Mouse (Mus musculus) kidney, embryonic 15.5 days (tissue): Measurements from ENCODE around the gene Plppr2. TPM values are rescaled to one million over a fixed set of nuclear protein-coding genes. Genes with fewer than 3 reads are reported as not detected.
A peak's percentile ranks its signal among the peaks of the same experiment; 100 is the strongest.

ENCODE experiments used
- ATAC-seq: fragments of 200-750 bp; cut with Nextera tagmentation; replicated peaks from 2 replicates; pipeline ENCODE4 v1.8.0; 2017; ENCODE audit warnings: moderate TSS enrichment; ENCODE audit not compliant: low FRiP score
- H3K27ac ChIP-seq: fragments of 300-500 bp; sonication (generic); 2 replicates; pipeline ENCODE4 v1.5.1; 2015; ENCODE audit warnings: mild to moderate bottlenecking, inconsistent platforms
- H3K27me3 ChIP-seq: fragments of 300-500 bp; sonication (generic); 2 replicates; pipeline ENCODE4 v1.6.1; 2015; ENCODE audit warnings: inconsistent platforms
- H3K36me3 ChIP-seq: fragments of 300-500 bp; sonication (generic); 2 replicates; pipeline ENCODE4 v1.6.1; 2015; ENCODE audit warnings: inconsistent platforms
- H3K4me1 ChIP-seq: fragments of 300-500 bp; sonication (generic); 2 replicates; pipeline ENCODE4 v1.6.1; 2015; ENCODE audit warnings: inconsistent platforms
- H3K4me2 ChIP-seq: fragments of 300-500 bp; sonication (generic); 2 replicates; pipeline ENCODE4 v1.6.1; 2015; ENCODE audit warnings: moderate library complexity, mild to moderate bottlenecking, inconsistent platforms
- H3K4me3 ChIP-seq: fragments of 300-500 bp; sonication (generic); replicated peaks from 2 replicates; pipeline ENCODE4 v1.5.1; 2015; ENCODE audit warnings: mild to moderate bottlenecking, inconsistent platforms
- H3K9ac ChIP-seq: fragments of 300-500 bp; sonication (generic); 2 replicates; pipeline ENCODE4 v1.6.1; 2015; ENCODE audit warnings: mild to moderate bottlenecking, inconsistent platforms
- H3K9me3 ChIP-seq: fragments of 300-500 bp; sonication (generic); replicated peaks from 2 replicates; pipeline ENCODE4 v1.6.1; 2016; ENCODE audit warnings: inconsistent platforms
- WGBS: fragments of 180-500 bp; shearing (Covaris S2); methylation state at CpG from one replicate; pipeline ENCODE4 v1.1.7; 2015; ENCODE audit warnings: mixed read lengths; 5-methylcytosine and 5-hydroxymethylcytosine counted together
- polyA plus RNA-seq: library from polyadenylated mRNA; unstranded; fragments of >200 nt; fragmentation: Nextera tagmentation; extraction: Ambion mirVana; gene quantifications from 2 replicates; pipeline ENCODE4 v1.2.1, GENCODE M21; 2015

Gene Plppr2
- polyA plus RNA-seq = 7.9 and 11.3 TPM in 2 replicates

DNA sequence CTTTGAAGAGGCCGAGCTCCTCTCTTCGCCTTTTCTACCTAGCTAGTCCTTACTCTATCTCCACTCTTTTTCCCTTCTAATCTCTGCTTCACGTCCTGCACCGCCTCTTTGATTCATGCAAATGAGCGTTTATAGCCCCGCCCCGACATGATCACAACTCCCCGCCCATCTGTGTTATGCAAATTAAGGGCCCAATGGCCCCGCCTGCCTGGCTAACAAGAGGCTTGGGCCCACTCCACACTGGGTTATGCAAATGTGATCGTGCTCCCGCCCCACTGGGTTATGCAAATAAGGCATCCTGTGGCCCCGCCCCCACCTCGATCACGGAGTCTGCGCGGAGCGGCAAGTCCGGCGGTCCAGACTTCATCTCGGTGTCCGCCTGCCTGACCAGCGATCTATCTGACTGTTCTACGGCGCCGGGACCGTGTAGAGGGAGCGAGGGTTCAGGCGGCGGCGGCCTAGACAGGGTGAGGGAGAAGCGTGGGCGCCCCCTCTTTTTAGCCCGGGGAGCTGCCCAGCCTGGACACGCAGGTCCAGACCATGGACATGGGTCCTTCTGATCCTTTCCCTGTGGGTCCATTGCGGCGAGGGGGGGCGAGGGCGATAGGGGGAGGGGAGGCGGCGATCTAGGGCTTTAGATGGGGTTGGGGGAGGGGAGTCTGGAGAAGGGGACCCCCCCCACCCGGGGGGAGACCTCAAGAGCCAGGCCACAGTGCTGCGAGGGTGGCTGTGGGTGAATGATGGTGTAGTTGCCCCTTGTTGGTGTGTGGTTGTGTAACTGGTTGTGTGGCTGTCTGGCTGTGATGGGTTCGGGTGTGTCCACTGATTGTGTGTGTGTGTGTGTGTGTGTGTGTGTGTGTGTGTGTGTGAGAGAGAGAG, at the start of gene Plppr2:
Plppr2 (plus strand) TSS at position 342 of the 879 bp plus-strand sequence.
- Histone ChIP-seq H3K9me3 (no peaks in the 10 kb centered on the region), H3K4me1 (peaks cover 22% of the 10 kb centered on the region), H3K9ac (peak within 1 kb of the TSS; percentile 61), H3K4me3 (peak within 1 kb of the TSS; percentile 64), H3K27me3 (no peaks in the 10 kb centered on the region), H3K4me2 (peak within 1 kb of the TSS; percentile 92), H3K27ac (0 out of 2 replicates have a peak within 1 kb of the TSS, but pooled peaks have one; percentile 24), H3K36me3 (no peaks in the 10 kb centered on the region)
- 2% methylated on average over 39 of the region's 43 CpGs for WGBS
- ATAC-seq = peak; percentile 97

DNA sequence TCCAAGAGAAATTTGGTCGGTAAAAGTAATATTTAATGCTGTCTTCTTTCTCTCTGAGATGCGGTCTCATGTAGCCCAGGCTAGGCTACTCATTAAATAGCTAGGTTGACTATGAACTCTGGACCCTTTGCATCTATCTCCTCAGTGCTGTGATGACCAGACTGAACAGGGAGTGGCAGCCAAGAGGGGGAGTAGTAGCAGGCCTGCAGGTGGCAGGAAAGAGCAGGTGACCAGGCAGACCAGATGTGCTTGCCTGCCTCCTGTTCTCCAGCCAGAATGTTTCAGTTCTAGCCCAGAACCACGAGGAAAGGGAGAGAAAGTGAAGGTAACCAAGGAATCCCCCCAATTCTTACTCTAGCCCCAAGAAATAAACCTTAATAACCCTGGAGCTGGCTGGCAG, 47.6 kb upstream of the Plppr2 start:
- no peaks in the 10 kb centered on the region for H3K36me3 ChIP-seq
- H3K4me1 ChIP-seq = no peaks in the 10 kb centered on the region
- no peaks in the 10 kb centered on the region for H3K27me3 ChIP-seq
- H3K9ac ChIP-seq = no peak overlapping the region
- H3K4me3 ChIP-seq = no peak overlapping the region
- H3K4me2 ChIP-seq = no peak overlapping the region
- no peaks in the 10 kb centered on the region for H3K9me3 ChIP-seq
- ATAC-seq = no peak
- WGBS = 62% methylated on average over 3 of the region's 3 CpGs
- H3K27ac ChIP-seq = no peak overlapping the region

DNA sequence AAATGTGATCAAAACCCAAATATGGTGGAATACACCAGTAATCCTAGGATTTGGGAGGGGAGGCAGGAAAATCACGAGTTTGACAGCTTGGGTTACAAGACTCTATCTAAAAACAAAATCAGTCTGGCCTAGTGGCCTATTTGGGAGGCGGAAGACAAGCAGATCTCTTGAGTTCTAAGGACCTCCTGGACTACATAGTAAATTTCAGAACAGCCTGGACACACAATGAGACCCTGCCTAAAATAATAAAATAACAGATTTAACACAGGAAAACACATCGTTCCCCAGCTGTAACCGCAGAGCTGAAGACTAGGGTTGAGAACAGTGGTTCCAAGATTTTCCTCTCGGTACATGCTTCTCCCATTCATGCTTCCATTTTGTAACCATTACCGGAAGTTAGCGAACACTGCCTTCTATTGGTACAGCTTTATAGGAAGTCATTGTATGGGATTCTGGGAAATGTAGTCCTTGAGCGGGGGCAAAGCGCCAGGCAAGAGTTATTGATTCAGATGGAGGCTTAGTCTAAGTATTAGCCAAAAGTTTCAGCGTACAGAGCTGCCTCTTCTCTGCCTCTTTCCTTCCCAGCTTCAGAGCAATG, 35.5 kb upstream of the Plppr2 start:
- H3K4me3 ChIP-seq = peak overlapping the region; percentile 44
- H3K4me1 ChIP-seq = peaks cover 4% of the 10 kb centered on the region; the same call in 1 of the 2 replicates
- no peaks in the 10 kb centered on the region for H3K9me3 ChIP-seq
- peak; percentile 77 for ATAC-seq
- H3K27ac ChIP-seq = no peak overlapping the region
- no peak overlapping the region for H3K9ac ChIP-seq
- H3K36me3 ChIP-seq = no peaks in the 10 kb centered on the region
- H3K4me2 ChIP-seq = peak overlapping the region; percentile 61
- peaks cover 16% of the 10 kb centered on the region for H3K27me3 ChIP-seq
- 13% methylated on average over 10 of the region's 10 CpGs for WGBS

DNA sequence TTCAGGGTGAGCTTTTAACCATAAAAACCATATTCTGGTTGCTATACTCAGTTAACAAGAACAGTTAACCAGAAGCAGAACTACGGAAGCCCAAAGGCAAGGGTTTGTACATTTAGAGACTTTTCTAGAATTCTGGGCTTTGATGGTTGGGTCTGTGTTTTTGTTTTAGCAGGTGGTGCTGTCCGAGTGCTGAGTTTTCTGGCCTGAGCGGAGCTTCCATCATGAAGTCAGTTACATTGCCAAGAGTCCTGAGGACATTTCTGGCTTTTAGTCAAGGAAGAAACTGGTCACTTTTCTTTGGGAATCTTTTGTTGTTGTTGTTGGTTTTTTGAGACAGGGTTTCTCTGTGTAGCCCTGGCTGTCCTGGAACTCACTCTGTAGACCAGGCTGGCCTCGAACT, 32.8 kb upstream of the Plppr2 start:
- WGBS = 85% methylated on average over 4 of the region's 4 CpGs
- Histone ChIP-seq H3K27me3 (peaks cover 10% of the 10 kb centered on the region), H3K36me3 (no peaks in the 10 kb centered on the region), H3K9ac (no peak overlapping the region), H3K4me1 (peaks cover 4% of the 10 kb centered on the region; the same call in 1 of the 2 replicates), H3K4me2 (no peak overlapping the region), H3K4me3 (no peak overlapping the region), H3K27ac (no peak overlapping the region), H3K9me3 (no peaks in the 10 kb centered on the region)
- ATAC-seq = no peak

DNA sequence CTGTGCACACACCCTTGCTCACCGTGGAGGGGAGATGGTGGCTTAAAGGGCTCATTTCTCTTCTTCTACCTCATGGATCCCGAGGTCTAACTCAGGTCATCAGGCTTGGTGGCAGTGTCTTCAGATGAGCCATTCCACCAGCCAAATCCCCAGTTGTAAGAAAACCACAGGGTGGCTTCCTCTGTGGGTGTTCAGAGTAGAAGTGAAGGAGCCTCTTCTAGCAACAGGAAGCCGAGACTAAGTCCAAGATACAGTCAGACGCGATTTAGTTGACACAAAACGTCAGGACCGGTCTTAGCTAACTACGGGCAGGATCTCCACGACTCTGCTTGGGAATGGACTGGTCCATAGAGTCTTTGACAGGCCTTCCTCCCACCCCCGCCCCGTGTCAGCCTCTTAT, 28.6 kb upstream of the Plppr2 start:
- ATAC-seq = no peak
- Histone ChIP-seq H3K4me2 (no peak overlapping the region), H3K36me3 (no peaks in the 10 kb centered on the region), H3K9me3 (no peaks in the 10 kb centered on the region), H3K4me3 (no peak overlapping the region), H3K27ac (no peak overlapping the region), H3K27me3 (0 out of 2 replicates have a peak, but pooled peaks cover 3% of the 10 kb centered on the region), H3K4me1 (no peaks in the 10 kb centered on the region), H3K9ac (no peak overlapping the region)
- 80% methylated on average over 11 of the region's 11 CpGs for WGBS

DNA sequence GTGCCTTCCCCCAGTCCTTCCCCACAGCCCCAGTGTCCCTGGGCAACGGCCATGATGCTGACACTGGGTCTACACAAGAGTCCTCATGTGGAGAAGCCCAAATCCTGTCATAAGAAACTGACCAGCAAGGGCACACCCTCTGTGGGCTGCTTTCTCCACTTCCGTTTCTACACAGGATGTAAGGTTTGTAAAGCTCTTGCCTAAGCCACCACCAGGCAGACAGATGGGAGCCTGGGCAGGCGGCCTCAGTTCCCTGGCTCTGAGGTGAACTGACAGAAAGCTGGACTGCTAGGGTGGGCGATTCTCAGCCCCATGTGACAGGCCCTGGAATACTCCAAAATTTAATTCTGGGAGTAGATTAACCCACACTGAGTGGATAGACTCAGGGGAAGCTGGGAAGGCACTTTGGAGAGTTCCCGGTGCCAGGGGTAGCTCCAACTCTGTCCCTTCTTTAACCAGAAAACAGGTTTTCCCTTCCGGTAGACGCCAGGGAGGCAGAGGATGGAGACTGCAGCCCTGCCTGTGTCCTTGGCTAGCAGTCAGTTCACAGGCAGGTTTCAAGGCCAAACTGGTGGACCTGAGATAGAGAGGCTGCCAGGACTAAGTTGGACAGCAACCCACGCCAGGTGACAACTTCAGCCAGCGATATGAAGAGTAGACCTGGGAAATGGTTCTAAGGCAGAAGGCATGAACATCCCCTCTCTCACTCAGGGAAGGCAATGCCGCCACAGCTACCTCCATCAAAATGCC, 27.2 kb upstream of the Plppr2 start:
- Histone ChIP-seq H3K27me3 (no peaks in the 10 kb centered on the region), H3K9ac (no peak overlapping the region), H3K36me3 (no peaks in the 10 kb centered on the region), H3K4me3 (no peak overlapping the region), H3K27ac (no peak overlapping the region), H3K4me1 (no peaks in the 10 kb centered on the region), H3K4me2 (no peak overlapping the region), H3K9me3 (no peaks in the 10 kb centered on the region)
- WGBS = 76% methylated on average over 10 of the region's 10 CpGs
- no peak for ATAC-seq

DNA sequence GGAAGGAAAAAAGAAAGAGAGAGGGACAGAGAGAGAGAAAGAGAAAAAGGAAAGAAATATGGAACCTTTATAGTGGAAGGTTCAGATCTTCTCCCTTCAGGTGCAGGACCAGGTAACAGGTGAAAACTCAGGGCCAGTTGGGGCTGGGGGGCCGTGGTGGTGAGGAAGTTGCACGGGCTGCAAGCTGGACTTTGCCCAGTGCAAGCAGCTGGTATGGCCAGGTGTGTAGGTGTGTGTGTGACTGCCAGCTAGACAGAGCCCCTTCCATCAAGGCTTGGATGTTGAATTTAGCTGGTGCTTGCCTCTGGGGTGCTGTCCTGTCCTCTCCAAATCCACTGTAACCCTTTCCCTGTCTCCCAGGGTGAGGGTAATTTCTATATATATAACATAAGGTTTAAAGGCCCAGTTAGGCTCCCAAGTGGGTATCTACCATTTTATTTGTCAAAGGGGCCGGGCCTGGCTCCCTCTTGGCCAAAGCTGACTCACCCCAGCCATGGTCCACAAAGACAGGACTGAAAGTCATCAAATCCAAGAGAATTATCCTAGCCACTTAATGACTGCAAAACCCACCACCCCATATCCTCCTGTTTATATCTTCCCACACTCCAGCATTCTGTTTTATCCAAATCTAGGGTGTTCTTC, 19.9 kb upstream of the Plppr2 start:
- Histone ChIP-seq H3K36me3 (no peaks in the 10 kb centered on the region), H3K4me1 (peaks cover 16% of the 10 kb centered on the region), H3K9me3 (no peaks in the 10 kb centered on the region), H3K27me3 (peaks cover 21% of the 10 kb centered on the region; the same call in 1 of the 2 replicates), H3K9ac (peak overlapping the region; percentile 48), H3K27ac (no peak overlapping the region), H3K4me2 (peak overlapping the region; percentile 92), H3K4me3 (peak overlapping the region; percentile 66)
- ATAC-seq = no peak
- WGBS = 73% methylated on average over 3 of the region's 3 CpGs

DNA sequence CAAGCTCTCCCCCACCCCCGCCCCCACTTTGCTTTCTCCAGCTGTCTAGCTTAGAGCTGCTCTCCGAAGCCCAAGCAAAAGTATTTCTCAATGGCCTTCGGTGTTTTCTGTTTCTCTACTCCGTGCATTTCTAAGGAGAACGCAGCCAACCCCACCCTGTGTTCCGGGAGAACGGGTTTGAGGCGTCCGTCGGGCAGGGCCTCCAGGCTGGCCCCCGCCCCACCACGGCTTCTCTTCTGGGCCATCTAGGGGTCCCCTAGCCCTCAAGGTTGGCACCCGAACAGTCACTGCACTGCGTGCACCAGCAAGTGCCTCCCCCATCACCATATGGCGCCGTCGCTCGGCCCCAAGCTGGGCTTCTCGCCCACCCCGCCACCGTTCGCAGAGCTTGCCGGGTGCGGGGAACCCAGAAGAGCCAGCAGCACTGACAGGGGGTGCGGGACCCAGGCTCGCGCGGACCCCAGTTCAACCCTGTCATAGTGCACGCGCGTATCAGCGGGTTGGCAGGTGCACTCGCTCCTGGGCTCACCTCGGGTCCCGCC, 19.3 kb upstream of the Plppr2 start:
- peak overlapping the region; percentile 48 for H3K9ac ChIP-seq
- H3K4me2 ChIP-seq = peak overlapping the region; percentile 92
- ATAC-seq = no peak; the same call in 1 of the 2 replicates
- H3K4me3 ChIP-seq = peak overlapping the region; percentile 66
- peaks cover 21% of the 10 kb centered on the region; the same call in 1 of the 2 replicates for H3K27me3 ChIP-seq
- H3K36me3 ChIP-seq = no peaks in the 10 kb centered on the region
- no peaks in the 10 kb centered on the region for H3K9me3 ChIP-seq
- H3K4me1 ChIP-seq = peaks cover 16% of the 10 kb centered on the region
- no peak overlapping the region; the same call in 1 of the 2 replicates for H3K27ac ChIP-seq
- 2% methylated on average over 35 of the region's 35 CpGs for WGBS

DNA sequence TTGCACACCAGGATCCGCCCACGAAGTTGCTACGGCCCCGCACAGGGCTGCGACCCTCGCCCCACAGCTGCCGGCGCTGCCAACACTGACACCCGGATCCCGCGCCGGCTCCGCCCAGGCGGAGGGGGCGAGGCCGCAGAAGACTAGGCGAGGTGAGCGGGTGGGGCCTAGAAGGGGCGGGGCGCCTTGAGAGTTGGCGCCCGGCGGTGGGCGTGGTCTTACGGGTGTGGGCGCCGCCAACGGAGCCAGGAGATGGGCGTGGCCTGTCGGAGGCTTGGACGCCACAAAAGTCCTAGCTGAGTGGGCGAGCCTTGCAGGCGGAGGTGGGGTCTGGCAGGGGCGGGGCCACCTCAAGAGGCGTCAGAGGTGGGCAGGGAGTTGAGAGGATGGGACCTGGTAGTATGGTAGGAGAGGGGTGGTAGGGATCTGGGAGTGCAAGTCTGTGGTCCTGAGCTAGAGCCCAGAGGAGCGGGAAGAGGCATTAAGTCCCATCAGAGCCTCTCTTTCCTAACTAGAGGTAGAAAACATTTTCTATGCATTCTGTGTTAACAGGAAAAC, 18.7 kb upstream of the Plppr2 start, which contains the start of gene Rab3d:
Rab3d (minus strand) TSS at position 158 of the 558 bp plus-strand sequence.
- peaks cover 21% of the 10 kb centered on the region; the same call in 1 of the 2 replicates for H3K27me3 ChIP-seq
- H3K4me2 ChIP-seq = peak within 1 kb of the TSS; percentile 92
- H3K9me3 ChIP-seq = no peaks in the 10 kb centered on the region
- H3K27ac ChIP-seq = no peak within 1 kb of the TSS; the same call in 1 of the 2 replicates
- H3K4me1 ChIP-seq = peaks cover 16% of the 10 kb centered on the region
- peak within 1 kb of the TSS; percentile 66 for H3K4me3 ChIP-seq
- ATAC-seq = peak; percentile 97
- H3K9ac ChIP-seq = peak within 1 kb of the TSS; percentile 48
- under 1% methylated on average over 36 of the region's 36 CpGs for WGBS
- H3K36me3 ChIP-seq = peaks cover 3% of the 10 kb centered on the region; the same call in 1 of the 2 replicates

DNA sequence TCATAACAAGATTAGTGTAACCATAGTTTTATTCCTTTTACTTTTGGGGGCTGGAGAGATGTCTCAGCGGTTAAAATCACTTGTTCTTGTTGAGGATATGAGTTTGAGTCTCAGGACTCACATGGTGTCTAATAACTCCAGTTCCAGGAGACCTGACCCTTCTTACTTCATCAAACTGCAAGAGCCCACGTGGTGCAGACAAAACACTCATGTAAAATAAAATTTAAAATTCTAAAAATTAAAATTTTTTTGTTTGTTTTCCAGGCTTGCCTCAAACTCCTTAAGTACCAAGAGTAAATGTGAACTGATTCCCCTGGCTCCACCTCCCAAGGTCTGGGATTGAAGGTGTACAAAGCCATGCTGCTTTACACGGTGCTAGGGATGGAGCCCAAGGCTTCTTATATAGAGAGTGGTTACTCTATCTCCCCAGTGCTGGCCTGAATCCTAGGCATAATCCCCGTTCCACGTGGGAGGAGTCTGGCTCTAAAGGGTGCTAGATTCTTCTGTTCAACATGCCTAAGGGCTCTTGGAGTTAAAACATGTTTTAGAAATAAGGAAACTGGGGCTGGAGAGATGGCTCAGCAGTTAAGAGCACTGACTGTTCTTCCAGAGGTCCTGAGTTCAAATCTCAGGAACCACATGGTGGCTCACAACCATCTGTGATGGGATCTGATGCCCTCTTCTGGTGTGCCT, 18.0 kb upstream of the Plppr2 start:
- 23% methylated on average over 5 of the region's 5 CpGs for WGBS
- no peaks in the 10 kb centered on the region for H3K9me3 ChIP-seq
- no peak for ATAC-seq
- H3K27ac ChIP-seq = no peak overlapping the region
- peaks cover 5% of the 10 kb centered on the region; the same call in 1 of the 2 replicates for H3K36me3 ChIP-seq
- H3K4me2 ChIP-seq = peak overlapping the region; percentile 92
- H3K9ac ChIP-seq = no peak overlapping the region
- H3K4me1 ChIP-seq = peaks cover 22% of the 10 kb centered on the region
- H3K27me3 ChIP-seq = peaks cover 21% of the 10 kb centered on the region; the same call in 1 of the 2 replicates
- peak overlapping the region; percentile 66 for H3K4me3 ChIP-seq
